Mouse (Mus musculus) forebrain, embryonic 10.5 days (tissue): Measurements from ENCODE around the gene Abr. TPM values are rescaled to one million over a fixed set of nuclear protein-coding genes. Genes with fewer than 3 reads are reported as not detected.
A peak's percentile ranks its signal among the peaks of the same experiment; 100 is the strongest.

Experiments used
- DNase-seq: peaks from one replicate; pipeline ENCODE4 v3.0.0-alpha.2; 2017; ENCODE audit warnings: low spot score; ENCODE audit errors: extremely low spot score
- H3K27ac ChIP-seq: fragments of 300-500 bp; sonication (generic); 2 replicates; pipeline ENCODE4 v1.5.1; 2016; ENCODE audit warnings: mild to moderate bottlenecking
- H3K27me3 ChIP-seq: fragments of 300-500 bp; sonication (generic); 2 replicates; pipeline ENCODE4 v1.6.1; 2016; ENCODE audit warnings: mild to moderate bottlenecking; ENCODE audit not compliant: poor library complexity, severe bottlenecking
- H3K36me3 ChIP-seq: fragments of 300-500 bp; sonication (generic); replicated peaks from 2 replicates; pipeline ENCODE4 v1.6.1; 2016; ENCODE audit warnings: mild to moderate bottlenecking, moderate library complexity
- H3K4me1 ChIP-seq: fragments of 300-500 bp; sonication (generic); 2 replicates; pipeline ENCODE4 v1.6.1; 2016
- H3K4me3 ChIP-seq: fragments of 300-500 bp; sonication (generic); 2 replicates; pipeline ENCODE4 v1.5.1; 2016; ENCODE audit warnings: mild to moderate bottlenecking, moderate library complexity
- H3K9me3 ChIP-seq: fragments of 300-500 bp; sonication (generic); 2 replicates; pipeline ENCODE4 v1.6.1; 2016; ENCODE audit warnings: mild to moderate bottlenecking, moderate library complexity
- WGBS: fragments of 180-500 bp; shearing (Covaris S2); methylation state at CpG from one replicate; pipeline ENCODE4 v1.1.7; 2016; 5-methylcytosine and 5-hydroxymethylcytosine counted together
- polyA plus RNA-seq: library from polyadenylated mRNA; unstranded; fragments of >200 nt; fragmentation: Nextera tagmentation; extraction: Ambion mirVana; gene quantifications from 2 replicates; pipeline ENCODE4 v1.2.1, GENCODE M21; 2016

Abr gene
- polyA plus RNA-seq, 1 experiment from 2014 or later: 27.0 TPM

DNA sequence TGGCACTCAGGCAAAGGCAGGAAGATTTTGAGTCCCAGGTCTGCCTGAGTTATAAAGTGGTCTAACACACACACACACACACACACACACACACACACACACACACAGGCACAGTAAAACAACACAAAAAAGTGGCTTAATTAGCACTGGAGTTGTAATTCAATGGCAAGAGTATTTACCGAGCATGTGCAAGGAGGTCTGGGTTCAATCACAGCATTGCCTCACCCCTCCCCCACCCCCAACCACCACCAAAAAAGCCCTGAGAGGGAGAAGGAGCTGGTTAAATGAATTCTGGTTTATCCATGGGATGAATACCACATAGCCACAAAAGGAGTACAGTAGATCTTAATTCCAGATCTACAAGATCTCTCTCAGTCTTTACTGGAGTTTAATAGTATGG lies 122.1 kb downstream of the Abr start:
- 0 out of 2 replicates have a peak, but pooled peaks cover 1% of the 10 kb centered on the region for H3K36me3 ChIP-seq
- no peak for DNase-seq
- 19% methylated on average over 1 of the region's 1 CpGs for WGBS
- H3K4me3 ChIP-seq: no peak overlapping the region
- 0 out of 2 replicates have a peak overlapping the region, but pooled peaks have one; percentile 20 for H3K27ac ChIP-seq
- peaks cover 6% of the 10 kb centered on the region; the same call in 1 of the 2 replicates for H3K27me3 ChIP-seq
- peaks cover 23% of the 10 kb centered on the region for H3K4me1 ChIP-seq
- no peaks in the 10 kb centered on the region for H3K9me3 ChIP-seq

DNA sequence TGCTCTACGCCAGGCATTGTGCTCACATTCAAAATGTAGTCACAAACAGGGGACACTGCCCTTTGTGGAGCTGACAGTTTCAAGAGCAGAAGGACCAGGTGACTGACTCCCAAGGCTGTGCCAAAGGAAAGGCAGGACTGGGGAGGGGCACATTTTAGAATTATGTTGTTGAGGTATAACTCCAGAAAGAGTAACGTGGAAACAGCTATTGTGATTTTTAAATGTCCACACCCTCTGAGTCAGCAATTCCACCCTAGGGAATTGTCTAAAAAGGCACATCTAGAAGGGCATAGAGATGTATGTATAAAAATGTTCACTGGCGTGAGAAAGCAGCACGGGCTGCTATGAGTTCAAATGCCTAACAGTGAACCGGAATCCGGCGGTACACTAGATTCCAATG lies 122.5 kb downstream of the Abr start:
- WGBS: 81% methylated on average over 7 of the region's 7 CpGs
- Histone ChIP-seq H3K9me3 (no peaks in the 10 kb centered on the region), H3K4me3 (no peak overlapping the region), H3K27ac (0 out of 2 replicates have a peak overlapping the region, but pooled peaks have one; percentile 20), H3K4me1 (peaks cover 27% of the 10 kb centered on the region), H3K27me3 (peaks cover 6% of the 10 kb centered on the region; the same call in 1 of the 2 replicates), H3K36me3 (no peaks in the 10 kb centered on the region)
- no peak for DNase-seq

DNA sequence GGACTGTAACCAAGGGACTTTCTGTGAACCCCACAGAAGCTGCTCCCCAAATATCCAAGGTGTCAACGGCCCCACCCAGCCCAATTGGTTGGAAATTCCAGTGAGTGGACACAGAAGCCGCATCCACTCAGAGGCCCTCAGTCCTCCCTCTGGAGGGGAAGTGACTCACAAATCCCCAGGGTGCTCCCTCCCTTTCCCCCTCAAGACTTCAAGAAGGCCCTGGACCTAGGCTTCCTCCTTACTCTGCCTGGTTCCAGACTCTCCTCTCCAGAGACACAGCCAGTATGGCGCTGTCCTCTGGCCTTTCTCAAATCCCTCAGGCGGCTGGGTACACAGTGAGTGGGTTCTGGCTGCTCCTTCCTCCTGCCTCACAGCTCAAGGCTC lies 124.4 kb downstream of the Abr start:
- 84% methylated on average over 4 of the region's 4 CpGs for WGBS
- Histone ChIP-seq H3K4me3 (no peak overlapping the region), H3K4me1 (peaks cover 45% of the 10 kb centered on the region), H3K27ac (no peak overlapping the region), H3K36me3 (no peaks in the 10 kb centered on the region), H3K27me3 (peaks cover 23% of the 10 kb centered on the region), H3K9me3 (no peaks in the 10 kb centered on the region)
- no peak for DNase-seq

DNA sequence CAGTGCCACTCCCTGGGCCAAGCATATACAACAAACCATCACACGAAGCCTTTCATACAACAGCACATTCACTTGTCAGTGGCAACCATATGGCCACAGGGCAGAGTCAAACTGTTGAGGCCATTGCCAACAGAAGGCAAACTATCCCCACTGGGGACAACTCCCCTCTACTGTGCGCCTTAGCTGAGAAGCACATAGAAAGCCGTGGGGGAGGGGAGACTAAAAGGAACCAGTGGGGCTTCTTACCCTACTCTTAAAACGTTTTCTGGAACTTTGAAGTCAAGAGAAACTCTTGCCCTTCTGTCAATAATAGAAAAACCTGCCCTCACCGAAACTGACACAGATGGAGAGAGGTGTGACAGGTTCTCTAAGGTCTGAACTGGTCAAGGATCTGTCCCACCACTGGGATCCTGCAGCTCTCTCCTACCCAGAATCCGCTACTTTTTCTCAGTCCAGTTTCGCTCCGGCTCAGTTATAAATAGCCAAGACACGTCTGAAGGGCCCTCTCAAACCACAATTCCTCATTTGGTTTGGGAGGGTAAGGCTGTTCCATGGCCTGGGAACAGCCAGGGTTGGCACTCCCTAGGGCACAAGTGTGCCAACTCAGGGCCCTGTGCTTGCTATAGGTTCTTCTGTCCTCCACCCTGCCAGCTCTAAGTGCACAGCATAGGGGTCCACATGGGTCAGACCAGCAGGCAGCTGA lies 124.9 kb downstream of the Abr start:
- peaks cover 27% of the 10 kb centered on the region for H3K27me3 ChIP-seq
- WGBS: 81% methylated on average over 9 of the region's 9 CpGs
- H3K4me3 ChIP-seq: no peak overlapping the region
- no peaks in the 10 kb centered on the region for H3K9me3 ChIP-seq
- no peak overlapping the region for H3K27ac ChIP-seq
- H3K36me3 ChIP-seq: no peaks in the 10 kb centered on the region
- peaks cover 51% of the 10 kb centered on the region for H3K4me1 ChIP-seq
- no peak for DNase-seq

DNA sequence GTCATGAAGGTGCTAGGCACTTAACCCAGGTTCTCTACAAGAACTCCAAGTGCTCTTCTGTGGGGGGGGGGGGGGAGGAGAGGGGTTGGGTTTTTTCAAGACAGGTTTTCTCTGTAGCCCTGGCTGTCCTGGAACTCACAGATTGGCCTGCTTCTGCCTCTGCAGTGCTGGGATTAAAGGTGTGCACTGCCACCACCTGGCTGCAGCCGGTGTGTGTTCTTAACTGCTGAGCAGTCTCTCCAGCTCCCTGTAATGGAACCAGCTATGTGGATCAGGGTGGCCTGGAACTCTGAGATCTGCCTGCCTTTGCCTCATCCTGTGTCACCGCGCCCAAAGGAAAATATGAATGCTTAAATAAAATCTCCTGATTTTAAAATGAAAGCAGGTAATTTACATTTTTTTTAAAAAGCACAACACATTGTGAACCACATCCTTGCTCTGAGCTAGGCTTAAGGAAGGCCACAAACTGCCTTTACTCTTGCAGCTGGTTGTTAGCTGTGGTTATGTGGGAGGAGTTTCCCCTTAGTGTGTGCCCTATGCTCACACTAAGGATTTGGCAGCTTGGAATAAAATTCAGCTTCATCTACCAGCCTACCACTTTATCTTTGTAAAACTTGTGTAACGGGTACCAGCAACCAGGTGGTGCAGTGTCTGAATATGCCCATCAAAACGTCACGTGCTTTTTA lies 125.9 kb downstream of the Abr start:
- peaks cover 54% of the 10 kb centered on the region for H3K4me1 ChIP-seq
- H3K36me3 ChIP-seq: no peaks in the 10 kb centered on the region
- peaks cover 27% of the 10 kb centered on the region for H3K27me3 ChIP-seq
- no peak overlapping the region for H3K4me3 ChIP-seq
- no peaks in the 10 kb centered on the region for H3K9me3 ChIP-seq
- no peak for DNase-seq
- H3K27ac ChIP-seq: no peak overlapping the region
- WGBS: 70% methylated on average over 6 of the region's 6 CpGs

DNA sequence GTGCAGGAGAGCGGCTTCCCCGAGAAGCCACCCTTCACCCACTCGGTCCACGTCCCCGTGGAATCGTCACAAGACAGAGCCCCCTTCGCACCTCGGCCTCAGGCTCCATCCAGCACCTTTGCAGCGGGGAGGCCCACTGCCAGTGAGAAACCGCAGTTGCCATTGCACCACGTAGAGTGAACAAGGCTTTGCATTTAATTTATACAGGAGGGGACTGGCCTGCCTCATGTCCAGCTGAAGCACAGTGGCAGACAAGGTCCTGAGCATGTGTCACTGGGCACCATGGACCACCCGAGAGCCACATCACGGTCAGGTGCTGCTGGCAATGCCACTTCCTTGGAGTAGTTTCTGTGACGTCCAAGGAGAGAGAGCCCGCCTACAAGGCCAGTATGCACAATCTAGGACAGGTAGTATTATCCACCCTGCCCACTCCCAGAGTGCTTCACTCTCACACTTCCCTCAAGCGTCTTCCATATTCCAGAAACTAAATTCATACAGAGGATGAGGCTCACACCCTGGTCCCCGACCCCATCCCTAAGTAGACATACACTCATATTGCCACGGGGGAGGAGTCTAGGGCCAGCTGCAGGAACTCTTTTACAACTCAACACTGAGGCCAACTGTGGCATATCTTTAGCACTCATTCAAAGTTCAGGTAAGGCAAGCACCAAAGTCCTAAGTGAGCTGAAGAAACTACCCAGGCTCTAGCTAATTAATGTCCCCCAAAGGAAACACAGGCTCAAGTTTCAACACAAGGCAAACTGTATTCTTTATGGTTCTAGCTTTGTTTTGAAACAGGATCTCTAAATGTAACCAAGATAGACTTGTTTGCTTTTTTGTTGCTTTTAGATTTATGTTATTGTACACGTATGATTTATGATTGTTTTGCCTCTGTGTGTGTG lies 126.7 kb downstream of the Abr start:
- Histone ChIP-seq H3K9me3 (no peaks in the 10 kb centered on the region), H3K4me1 (peaks cover 57% of the 10 kb centered on the region), H3K27me3 (peaks cover 27% of the 10 kb centered on the region), H3K36me3 (no peaks in the 10 kb centered on the region), H3K4me3 (peak overlapping the region; percentile 73), H3K27ac (peak overlapping the region; percentile 89)
- DNase-seq: no peak
- whole genome bisulfite sequencing: 18% methylated on average over 19 of the region's 19 CpGs

DNA sequence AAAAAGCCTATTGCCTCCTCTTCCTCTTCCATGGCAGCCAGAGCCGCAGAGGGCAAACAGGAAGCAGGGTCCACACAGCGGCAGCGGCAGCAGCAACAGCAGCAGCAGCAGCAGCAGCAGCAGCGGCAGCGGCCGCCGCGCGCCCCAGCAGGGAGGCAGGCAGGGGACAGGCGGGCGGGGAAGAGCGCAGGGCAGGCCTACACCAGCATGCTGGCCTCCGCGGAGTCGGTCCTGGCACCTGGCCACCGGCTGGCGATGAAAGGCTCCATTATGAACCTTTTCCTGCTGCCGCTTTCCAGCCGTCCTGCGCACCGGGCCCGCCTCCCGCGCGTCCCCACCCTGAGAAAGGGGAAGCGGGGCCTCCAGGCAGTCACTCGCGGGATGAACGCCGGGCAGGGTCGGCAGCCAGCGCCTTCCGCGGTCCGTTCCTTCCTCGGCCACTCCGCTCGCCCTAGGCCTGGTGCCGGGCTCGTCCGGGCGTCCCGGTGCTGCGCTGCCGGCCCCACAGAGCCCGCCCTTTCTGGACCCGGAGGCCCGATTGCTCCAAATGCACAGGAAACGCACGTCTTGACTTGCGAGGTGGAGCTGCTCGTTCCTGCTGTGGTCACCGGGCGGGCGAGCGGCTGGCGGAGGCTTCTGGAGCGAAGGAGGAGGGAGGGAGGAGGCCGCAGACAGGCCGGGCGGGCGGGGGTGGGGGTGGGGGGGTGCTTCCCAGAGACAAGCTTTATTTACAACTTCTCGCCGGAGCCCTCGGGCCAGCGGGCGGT lies 127.6 kb downstream of the Abr start:
- H3K27ac ChIP-seq: peak overlapping the region; percentile 89
- under 1% methylated on average over 67 of the region's 67 CpGs for WGBS
- H3K4me1 ChIP-seq: peaks cover 51% of the 10 kb centered on the region

DNA sequence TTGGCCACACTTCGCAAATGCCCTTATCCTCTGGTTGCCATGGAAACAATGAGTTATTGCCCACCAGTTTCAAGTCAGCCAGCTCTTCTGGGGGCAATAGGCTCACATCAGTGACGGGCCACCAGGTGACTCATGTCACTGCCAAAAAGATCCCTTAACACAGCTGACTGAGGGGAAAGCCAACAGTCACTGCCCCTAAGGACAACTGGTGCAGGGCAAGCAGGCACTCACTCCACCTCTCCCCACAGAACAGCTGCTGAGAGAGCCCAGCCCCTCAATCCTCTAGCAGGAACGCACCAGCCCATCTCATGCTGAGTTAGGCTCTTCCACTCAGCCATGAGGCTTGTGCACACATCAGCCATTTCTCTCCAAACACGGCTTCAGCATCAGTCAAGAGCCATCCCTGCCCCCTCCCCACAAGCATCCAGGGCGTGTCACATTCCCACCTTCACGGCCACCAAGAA lies 128.3 kb downstream of the Abr start:
- peaks cover 27% of the 10 kb centered on the region for H3K27me3 ChIP-seq
- H3K36me3 ChIP-seq: no peaks in the 10 kb centered on the region
- H3K27ac ChIP-seq: peak overlapping the region; percentile 89
- no peaks in the 10 kb centered on the region for H3K9me3 ChIP-seq
- 5% methylated on average over 6 of the region's 6 CpGs for WGBS
- peak; percentile 39 for DNase-seq
- H3K4me1 ChIP-seq: peaks cover 50% of the 10 kb centered on the region
- peak overlapping the region; percentile 73 for H3K4me3 ChIP-seq

More for the DNA sequence above, 127.6 kb downstream of the Abr start:
- DNase-seq: peak; percentile 67
- Histone ChIP-seq H3K27me3 (peaks cover 27% of the 10 kb centered on the region), H3K9me3 (no peaks in the 10 kb centered on the region), H3K36me3 (no peaks in the 10 kb centered on the region), H3K4me3 (peak overlapping the region; percentile 73)

DNA sequence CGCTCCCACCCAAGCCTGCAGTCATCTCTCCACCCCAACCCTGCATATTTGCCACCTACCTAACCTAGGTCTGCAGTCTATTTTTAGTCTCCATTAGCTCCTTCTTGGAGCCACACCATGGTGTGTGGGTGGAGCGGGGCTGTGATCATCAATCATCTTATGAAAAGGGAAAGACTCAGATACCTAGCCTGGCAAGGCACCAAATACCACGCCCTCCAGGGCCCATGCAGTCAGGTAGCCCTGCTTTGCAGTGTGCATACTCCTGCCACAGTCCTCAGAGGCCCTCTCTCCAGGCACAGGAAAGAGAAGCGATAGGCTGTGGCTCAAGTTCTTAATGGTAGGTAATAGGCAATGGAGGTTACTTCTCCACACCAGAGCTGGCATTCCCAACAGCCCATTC lies 128.9 kb downstream of the Abr start:
- peak overlapping the region; percentile 73; the same call in 1 of the 2 replicates for H3K4me3 ChIP-seq
- WGBS: 88% methylated on average over 4 of the region's 4 CpGs
- H3K9me3 ChIP-seq: no peaks in the 10 kb centered on the region

DNA sequence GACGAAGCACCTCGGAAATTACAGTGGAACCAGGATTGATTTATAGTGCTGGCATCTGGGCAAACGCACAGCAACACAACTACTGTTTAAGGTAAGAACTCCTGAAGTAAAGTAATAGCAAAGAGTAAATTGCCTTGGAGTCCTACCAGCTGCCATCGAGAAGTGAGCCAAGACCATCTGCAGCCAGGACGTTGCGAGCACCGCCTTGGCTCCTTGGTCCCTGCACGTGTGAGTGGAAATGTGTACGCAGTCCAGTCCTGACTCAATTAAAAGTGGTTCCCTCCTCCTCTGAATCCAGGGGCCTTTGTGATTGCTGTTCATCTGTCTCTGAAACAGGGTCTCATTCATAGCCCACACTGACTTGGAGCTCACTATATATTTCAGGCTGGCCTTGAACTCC lies 130.3 kb downstream of the Abr start:
- 91% methylated on average over 9 of the region's 9 CpGs for WGBS
- peaks cover 50% of the 10 kb centered on the region for H3K4me1 ChIP-seq
- no peak overlapping the region for H3K4me3 ChIP-seq
- H3K27me3 ChIP-seq: peaks cover 27% of the 10 kb centered on the region
- no peaks in the 10 kb centered on the region for H3K36me3 ChIP-seq
- no peaks in the 10 kb centered on the region for H3K9me3 ChIP-seq
- no peak for DNase-seq
- no peak overlapping the region for H3K27ac ChIP-seq

More for the DNA sequence above, 128.9 kb downstream of the Abr start:
- Histone ChIP-seq H3K27me3 (peaks cover 27% of the 10 kb centered on the region), H3K36me3 (no peaks in the 10 kb centered on the region), H3K4me1 (peaks cover 50% of the 10 kb centered on the region), H3K27ac (no peak overlapping the region)
- no peak for DNase-seq

DNA sequence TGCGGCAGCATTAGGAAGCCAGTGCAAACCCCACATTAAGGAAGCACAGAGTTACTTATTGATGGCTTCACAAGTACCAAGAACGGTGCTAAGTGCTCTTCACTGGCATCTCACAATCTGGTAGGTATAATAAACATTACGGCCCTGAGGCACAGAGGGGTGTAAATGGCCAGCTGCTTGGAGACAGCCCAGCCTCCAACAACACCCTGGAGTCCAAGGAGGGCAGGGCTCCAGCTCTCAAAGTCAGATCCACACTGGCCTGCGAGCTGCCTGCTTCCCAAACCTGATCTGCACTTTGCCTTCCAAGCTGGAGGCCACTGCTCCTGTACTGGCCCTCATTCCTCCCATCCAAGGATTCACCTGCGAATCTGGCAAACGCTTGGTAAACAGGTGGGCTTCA lies 132.7 kb downstream of the Abr start:
- H3K4me3 ChIP-seq: no peak overlapping the region
- H3K4me1 ChIP-seq: peaks cover 42% of the 10 kb centered on the region
- no peak overlapping the region for H3K27ac ChIP-seq
- 0 out of 2 replicates have a peak, but pooled peaks cover 3% of the 10 kb centered on the region for H3K36me3 ChIP-seq
- H3K9me3 ChIP-seq: no peaks in the 10 kb centered on the region
- peaks cover 21% of the 10 kb centered on the region for H3K27me3 ChIP-seq
- WGBS: 88% methylated on average over 6 of the region's 6 CpGs
- no peak for DNase-seq

DNA sequence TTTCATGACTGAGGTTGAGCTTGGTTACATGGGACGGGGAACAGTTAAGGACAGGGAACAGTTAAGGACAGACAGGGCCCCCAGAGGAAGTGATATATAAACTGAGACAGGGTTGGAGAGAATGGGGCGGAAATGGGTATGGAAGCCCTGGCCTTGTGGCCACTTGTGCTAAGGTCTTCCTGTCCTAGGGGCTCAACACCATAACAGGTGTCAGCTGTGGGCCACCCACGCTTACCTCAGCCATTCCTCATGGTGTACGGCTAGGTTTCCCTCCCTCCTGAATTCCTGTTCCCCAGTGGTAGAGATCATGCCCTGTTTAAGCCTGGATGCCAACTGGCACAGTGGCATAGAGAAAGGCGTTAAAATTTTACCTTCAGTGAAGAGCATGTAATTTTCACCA lies 135.1 kb downstream of the Abr start:
- Histone ChIP-seq H3K27ac (no peak overlapping the region), H3K27me3 (0 out of 2 replicates have a peak, but pooled peaks cover 4% of the 10 kb centered on the region), H3K36me3 (0 out of 2 replicates have a peak, but pooled peaks cover 3% of the 10 kb centered on the region), H3K4me3 (no peak overlapping the region), H3K4me1 (peaks cover 37% of the 10 kb centered on the region), H3K9me3 (no peaks in the 10 kb centered on the region)
- 89% methylated on average over 5 of the region's 5 CpGs for WGBS
- DNase-seq: no peak
